Mouse (Mus musculus) bone marrow, adult 2 months (tissue): ENCODE measurements at regions not wholly inside any gene's neighbourhood (a gene's known extent, or its start where the extent isn't known, plus 50 kb on each side); places are given as distances from the start of the nearest gene placed in this dataset.
"Not testable (repeated sequence)": the region's sequence is repeated elsewhere in the genome, so short reads cannot be mapped to it uniquely, and the experiment has no call there.

Experiments used
- H3K27ac ChIP-seq: fragments of 200-500 bp; 2 replicates; pipeline ENCODE4 v1.5.1; 2012; ENCODE audit warnings: low read depth, mild to moderate bottlenecking, control low read depth, inconsistent platforms, low read length; ENCODE audit not compliant: control insufficient read depth, poor library complexity, insufficient read depth
- H3K4me1 ChIP-seq: fragments of 200-500 bp; 2 replicates; pipeline ENCODE4 v1.6.1; 2011; ENCODE audit warnings: low read length; ENCODE audit not compliant: control insufficient read depth, insufficient read depth
- H3K4me3 ChIP-seq: fragments of 200-500 bp; replicated peaks from 2 replicates; pipeline ENCODE3; 2011; ENCODE audit warnings: mild to moderate bottlenecking, low read depth, low read length, control low read depth; ENCODE audit not compliant: control insufficient read depth
- WGBS: fragments of 180-500 bp; shearing (Covaris S2); methylation state at CpG from one replicate; pipeline ENCODE4 v1.1.7; 2018; 5-methylcytosine and 5-hydroxymethylcytosine counted together

- no CpG with 5 or more reads among the region's 4 CpGs for WGBS
- not testable (repeated sequence) for H3K4me3 ChIP-seq, H3K27ac ChIP-seq, H3K4me1 ChIP-seq
Measured at GRCm38 (mm10) chr14:53334451-53334850, 838.9 kb upstream of the Olfr1507 start.

GRCm38 (mm10) chr14:53331153-53331552 is 835.6 kb upstream of the Olfr1507 start:
- H3K4me1 ChIP-seq, H3K27ac ChIP-seq, H3K4me3 ChIP-seq: not testable (repeated sequence)

- H3K4me3 ChIP-seq, H3K27ac ChIP-seq, H3K4me1 ChIP-seq: not testable (repeated sequence)
- WGBS = no CpG with 5 or more reads among the region's 7 CpGs
Measured at GRCm38 (mm10) chr14:53324367-53324766, 828.8 kb upstream of the Olfr1507 start.

- H3K4me1 ChIP-seq, H3K4me3 ChIP-seq, H3K27ac ChIP-seq: not testable (repeated sequence)
- WGBS = no CpG with 5 or more reads among the region's 9 CpGs
Measured at GRCm38 (mm10) chr14:53318512-53319309, 823.2 kb upstream of the Olfr1507 start.

GRCm38 (mm10) chr14:53312490-53312889 is 816.9 kb upstream of the Olfr1507 start:
- WGBS = 43% methylated on average over 1 of the region's 1 CpGs
- H3K4me1 ChIP-seq, H3K4me3 ChIP-seq, H3K27ac ChIP-seq: not testable (repeated sequence)

GRCm38 (mm10) chr14:53303179-53303578 is 807.6 kb upstream of the Olfr1507 start:
- not testable (repeated sequence) for H3K4me3 ChIP-seq, H3K4me1 ChIP-seq, H3K27ac ChIP-seq
- no CpG with 5 or more reads among the region's 3 CpGs for WGBS

- WGBS = no CpG with 5 or more reads among the region's 3 CpGs
Measured at GRCm38 (mm10) chr14:53302491-53302829, 806.9 kb upstream of the Olfr1507 start.

GRCm38 (mm10) chr14:53301722-53302490 is 806.4 kb upstream of the Olfr1507 start:
- not testable (repeated sequence) for H3K4me1 ChIP-seq, H3K27ac ChIP-seq, H3K4me3 ChIP-seq
- no CpG with 5 or more reads among the region's 11 CpGs for WGBS

More at GRCm38 (mm10) chr14:53302491-53302829, 806.9 kb upstream of the Olfr1507 start:
- H3K4me1 ChIP-seq, H3K27ac ChIP-seq, H3K4me3 ChIP-seq: not testable (repeated sequence)

- H3K4me1 ChIP-seq, H3K27ac ChIP-seq, H3K4me3 ChIP-seq: not testable (repeated sequence)
- WGBS = 73% methylated on average over 1 of the region's 1 CpGs
Measured at GRCm38 (mm10) chr14:53301110-53301509, 805.6 kb upstream of the Olfr1507 start.

GRCm38 (mm10) chr14:53299735-53300134 is 804.2 kb upstream of the Olfr1507 start:
- no CpG with 5 or more reads among the region's 5 CpGs for WGBS
- H3K4me1 ChIP-seq, H3K4me3 ChIP-seq, H3K27ac ChIP-seq: not testable (repeated sequence)

- H3K27ac ChIP-seq, H3K4me3 ChIP-seq, H3K4me1 ChIP-seq: not testable (repeated sequence)
- WGBS = no CpG with 5 or more reads among the region's 12 CpGs
Measured at GRCm38 (mm10) chr14:53283350-53284141, 788.0 kb upstream of the Olfr1507 start.

- 41% methylated on average over 3 of the region's 4 CpGs for WGBS
- H3K4me1 ChIP-seq, H3K27ac ChIP-seq, H3K4me3 ChIP-seq: not testable (repeated sequence)
Measured at GRCm38 (mm10) chr14:53273218-53273617, 777.7 kb upstream of the Olfr1507 start.

GRCm38 (mm10) chr14:53267693-53268092 is 772.1 kb upstream of the Olfr1507 start:
- not testable (repeated sequence) for H3K4me3 ChIP-seq, H3K27ac ChIP-seq, H3K4me1 ChIP-seq
- 54% methylated on average over 2 of the region's 2 CpGs for WGBS
